Mouse (Mus musculus): ENCODE results near the gene Lgi4. TPM values are rescaled to one million over a fixed set of nuclear protein-coding genes. Genes with fewer than 3 reads are reported as not detected.

Lgi4 gene
- total RNA-seq, 1 experiment: 0.18 TPM

- H3K27ac ChIP-seq (ENCODE audit: insufficient read depth, low read depth, low read length, poor library complexity, severe bottlenecking): no peak overlapping the region
- DNase-seq (ENCODE audit: low read depth, low spot score): no peak
Observed at GRCm38 (mm10) chr7:31081106-31081505, 22.0 kb downstream of the Lgi4 start.

GRCm38 (mm10) chr7:31082106-31082505 lies 23.0 kb downstream of the Lgi4 start:
- H3K4me3 ChIP-seq (ENCODE audit: insufficient read depth in 1 of 2, low read depth in 1 of 2, low read length in 2 of 2, poor library complexity in 1 of 2, severe bottlenecking in 1 of 2): no peak overlapping the region
- no peak overlapping the region for H3K27ac ChIP-seq (ENCODE audit: insufficient read depth, low read depth, low read length, poor library complexity, severe bottlenecking)
- no peak for DNase-seq (ENCODE audit: low read depth, low spot score)
- H3K9me3 ChIP-seq (ENCODE audit: control insufficient read depth, insufficient read depth, low read depth, low read length): no peaks in the 10 kb centered on the region
- TF ChIP-seq CHD2 (IDR thresholded peaks at IDR 0.05; ENCODE audit: low read depth, low read length): no peak
- TF ChIP-seq ZNF384 (IDR thresholded peaks at IDR 0.05; ENCODE audit: low read depth, low read length): no peak
- no peak for TF ChIP-seq MAFK (IDR thresholded peaks at IDR 0.05; ENCODE audit: insufficient read depth, low read depth, low read length)
- no peak for TF ChIP-seq ZC3H11A (IDR thresholded peaks at IDR 0.05; ENCODE audit: borderline replicate concordance, low read depth, low read length)
- TF ChIP-seq HCFC1 (IDR thresholded peaks at IDR 0.05; ENCODE audit: borderline replicate concordance, insufficient read depth, low read length): no peak
- no peak overlapping the region for H3K9ac ChIP-seq (ENCODE audit: insufficient read depth, low read depth, low read length, poor library complexity, severe bottlenecking)
- peaks cover 7 to 13% of the 10 kb centered on the region in 2 experiments for H3K4me1 ChIP-seq (ENCODE audit: control insufficient read depth in 2 of 2, insufficient read depth in 2 of 2, low read length in 2 of 2, poor library complexity in 1 of 2)
- no peaks in the 10 kb centered on the region for H3K36me3 ChIP-seq (ENCODE audit: control insufficient read depth, insufficient read depth, low read length, poor library complexity, severe bottlenecking)
- in situ Hi-C loops (cut with MboI; ENCODE audit: low sequenced_read_pairs in 2 of 2, unreplicated experiment in 2 of 2): no loop called here

More at GRCm38 (mm10) chr7:31081106-31081505, 22.0 kb downstream of the Lgi4 start:
- no peak overlapping the region for H3K4me3 ChIP-seq (ENCODE audit: insufficient read depth in 1 of 2, low read depth in 1 of 2, low read length in 2 of 2, poor library complexity in 1 of 2, severe bottlenecking in 1 of 2)
- H3K9ac ChIP-seq (ENCODE audit: insufficient read depth, low read depth, low read length, poor library complexity, severe bottlenecking): no peak overlapping the region
- no peak for TF ChIP-seq MAFK (IDR thresholded peaks at IDR 0.05; ENCODE audit: insufficient read depth, low read depth, low read length)
- TF ChIP-seq ZNF384 (IDR thresholded peaks at IDR 0.05; ENCODE audit: low read depth, low read length): no peak
- no peak for TF ChIP-seq CHD2 (IDR thresholded peaks at IDR 0.05; ENCODE audit: low read depth, low read length)
- no peak for TF ChIP-seq ZC3H11A (IDR thresholded peaks at IDR 0.05; ENCODE audit: borderline replicate concordance, low read depth, low read length)
- TF ChIP-seq HCFC1 (IDR thresholded peaks at IDR 0.05; ENCODE audit: borderline replicate concordance, insufficient read depth, low read length): no peak
- in situ Hi-C loops (cut with MboI; ENCODE audit: low sequenced_read_pairs in 2 of 2, unreplicated experiment in 2 of 2): no loop called here
- no peaks in the 10 kb centered on the region for H3K36me3 ChIP-seq (ENCODE audit: control insufficient read depth, insufficient read depth, low read length, poor library complexity, severe bottlenecking)
- no peaks in the 10 kb centered on the region for H3K9me3 ChIP-seq (ENCODE audit: control insufficient read depth, insufficient read depth, low read depth, low read length)
- peaks cover 9 to 13% of the 10 kb centered on the region in 2 experiments for H3K4me1 ChIP-seq (ENCODE audit: control insufficient read depth in 2 of 2, insufficient read depth in 2 of 2, low read length in 2 of 2, poor library complexity in 1 of 2)

GRCm38 (mm10) chr7:31082831-31083588 lies 23.9 kb downstream of the Lgi4 start:
- TF ChIP-seq MAFK (IDR thresholded peaks at IDR 0.05; ENCODE audit: insufficient read depth, low read depth, low read length) (no peak), ZC3H11A (IDR thresholded peaks at IDR 0.05; ENCODE audit: borderline replicate concordance, low read depth, low read length) (no peak), HCFC1 (IDR thresholded peaks at IDR 0.05; ENCODE audit: borderline replicate concordance, insufficient read depth, low read length) (no peak), CHD2 (IDR thresholded peaks at IDR 0.05; ENCODE audit: low read depth, low read length) (no peak), ZNF384 (IDR thresholded peaks at IDR 0.05; ENCODE audit: low read depth, low read length) (no peak)
- peaks cover 4 to 13% of the 10 kb centered on the region in 2 experiments for H3K4me1 ChIP-seq (ENCODE audit: control insufficient read depth in 2 of 2, insufficient read depth in 2 of 2, low read length in 2 of 2, poor library complexity in 1 of 2)
- H3K4me3 ChIP-seq (ENCODE audit: insufficient read depth in 1 of 2, low read depth in 1 of 2, low read length in 2 of 2, poor library complexity in 1 of 2, severe bottlenecking in 1 of 2): no peak overlapping the region
- no peak overlapping the region for H3K9ac ChIP-seq (ENCODE audit: insufficient read depth, low read depth, low read length, poor library complexity, severe bottlenecking)
- no peaks in the 10 kb centered on the region for H3K36me3 ChIP-seq (ENCODE audit: control insufficient read depth, insufficient read depth, low read length, poor library complexity, severe bottlenecking)
- in situ Hi-C loops (cut with MboI; ENCODE audit: low sequenced_read_pairs in 2 of 2, unreplicated experiment in 2 of 2): no loop called here
- no peaks in the 10 kb centered on the region for H3K9me3 ChIP-seq (ENCODE audit: control insufficient read depth, insufficient read depth, low read depth, low read length)
- H3K27ac ChIP-seq (ENCODE audit: insufficient read depth, low read depth, low read length, poor library complexity, severe bottlenecking): no peak overlapping the region
- no peak for DNase-seq (ENCODE audit: low read depth, low spot score)

GRCm38 (mm10) chr7:31084140-31084539 lies 25.0 kb downstream of the Lgi4 start:
- Histone ChIP-seq H3K27ac (ENCODE audit: insufficient read depth, low read depth, low read length, poor library complexity, severe bottlenecking) (no peak overlapping the region), H3K4me3 (ENCODE audit: insufficient read depth in 1 of 2, low read depth in 1 of 2, low read length in 2 of 2, poor library complexity in 1 of 2, severe bottlenecking in 1 of 2) (no peak overlapping the region), H3K4me1 (ENCODE audit: control insufficient read depth in 2 of 2, insufficient read depth in 2 of 2, low read length in 2 of 2, poor library complexity in 1 of 2) (peaks cover 4 to 13% of the 10 kb centered on the region in 2 experiments), H3K9me3 (ENCODE audit: control insufficient read depth, insufficient read depth, low read depth, low read length) (no peaks in the 10 kb centered on the region), H3K9ac (ENCODE audit: insufficient read depth, low read depth, low read length, poor library complexity, severe bottlenecking) (no peak overlapping the region), H3K36me3 (ENCODE audit: control insufficient read depth, insufficient read depth, low read length, poor library complexity, severe bottlenecking) (no peaks in the 10 kb centered on the region)
- in situ Hi-C loops (cut with MboI; ENCODE audit: low sequenced_read_pairs in 2 of 2, unreplicated experiment in 2 of 2): no loop called here
- TF ChIP-seq ZC3H11A (IDR thresholded peaks at IDR 0.05; ENCODE audit: borderline replicate concordance, low read depth, low read length) (no peak), ZNF384 (IDR thresholded peaks at IDR 0.05; ENCODE audit: low read depth, low read length) (no peak), MAFK (IDR thresholded peaks at IDR 0.05; ENCODE audit: insufficient read depth, low read depth, low read length) (no peak), HCFC1 (IDR thresholded peaks at IDR 0.05; ENCODE audit: borderline replicate concordance, insufficient read depth, low read length) (no peak), CHD2 (IDR thresholded peaks at IDR 0.05; ENCODE audit: low read depth, low read length) (no peak)
- DNase-seq (ENCODE audit: low read depth, low spot score): no peak
